Mouse (Mus musculus) kidney, adult 2 months (tissue): ENCODE data around the gene Zfp536.

ENCODE experiments used
- CTCF ChIP-seq: fragments of 200-500 bp; conservative IDR thresholded peaks from 2 replicates; pipeline ENCODE4 v1.5.1; 2011; ENCODE audit warnings: low read depth, mild to moderate bottlenecking, control low read depth, low read length, moderate library complexity, mixed read lengths; ENCODE audit not compliant: insufficient read depth, insufficient read length
- POLR2A ChIP-seq: fragments of 200-500 bp; IDR thresholded peaks from one replicate; pipeline ENCODE4 v1.6.1; 2011; ENCODE audit warnings: low read depth, low read length, control low read depth

DNA sequence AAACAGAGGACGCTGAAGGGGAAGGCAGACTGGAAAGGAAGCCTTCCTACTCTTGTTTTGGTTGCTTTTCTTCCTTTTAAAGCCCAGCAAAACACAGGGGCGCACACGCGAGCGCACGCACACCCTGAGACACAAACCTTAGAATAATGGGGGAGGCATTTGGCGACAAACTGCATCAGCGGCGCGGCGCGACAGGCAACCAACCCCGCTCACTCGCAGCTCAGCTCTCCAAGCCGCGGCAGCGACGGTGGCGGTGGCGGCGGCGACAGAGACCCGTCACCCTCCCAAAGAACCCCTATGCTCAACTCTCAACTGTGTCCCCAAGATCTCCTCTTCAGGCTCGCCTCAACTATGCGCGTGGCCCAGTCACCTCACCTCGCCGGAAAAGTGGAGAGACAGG is 4.4 kb downstream of the Zfp536 start:
- TF ChIP-seq CTCF, result no peak
- TF ChIP-seq POLR2A, result no peak
